Mouse (Mus musculus) midbrain, embryonic 14.5 days (tissue): ENCODE results near the gene Fn3k. TPM values are rescaled to one million over a fixed set of nuclear protein-coding genes. Genes with fewer than 3 reads are reported as not detected.

ENCODE experiments used
- ATAC-seq: fragments of 200-750 bp; cut with Nextera tagmentation; 2 replicates; pipeline ENCODE4 v1.8.0; 2017; ENCODE audit warnings: moderate number of reproducible peaks, moderate library complexity; ENCODE audit not compliant: low FRiP score, low TSS enrichment
- DNase-seq: peaks from one replicate; pipeline ENCODE4 v3.0.0-alpha.2; 2015
- H3K27ac ChIP-seq: fragments of 300-500 bp; sonication (generic); replicated peaks from 2 replicates; pipeline ENCODE4 v1.5.1; 2014; ENCODE audit warnings: mild to moderate bottlenecking, low read depth, low read length, moderate library complexity
- H3K27me3 ChIP-seq: fragments of 300-500 bp; sonication (generic); 2 replicates; pipeline ENCODE4 v1.6.1; 2014; ENCODE audit warnings: low read length, control low read depth, mixed read lengths; ENCODE audit not compliant: control insufficient read depth, insufficient read depth
- H3K36me3 ChIP-seq: fragments of 300-500 bp; sonication (generic); 2 replicates; pipeline ENCODE4 v1.6.1; 2014; ENCODE audit warnings: low read length, control low read depth; ENCODE audit not compliant: control insufficient read depth, insufficient read depth
- H3K4me1 ChIP-seq: fragments of 300-500 bp; sonication (generic); 2 replicates; pipeline ENCODE4 v1.6.1; 2014; ENCODE audit warnings: mild to moderate bottlenecking, antibody characterized with exemption, low read length, control low read depth; ENCODE audit not compliant: control insufficient read depth, insufficient read depth
- H3K4me2 ChIP-seq: fragments of 300-500 bp; sonication (generic); 2 replicates; pipeline ENCODE4 v1.6.1; 2014; ENCODE audit warnings: mild to moderate bottlenecking, low read length, moderate library complexity
- H3K4me3 ChIP-seq: fragments of 300-500 bp; sonication (generic); replicated peaks from 2 replicates; pipeline ENCODE4 v1.5.1; 2014; ENCODE audit warnings: low read depth, low read length
- H3K9ac ChIP-seq: fragments of 300-500 bp; sonication (generic); replicated peaks from 2 replicates; pipeline ENCODE4 v1.6.1; 2014; ENCODE audit warnings: mild to moderate bottlenecking, low read length, moderate library complexity
- H3K9me3 ChIP-seq: fragments of 300-500 bp; sonication (generic); 2 replicates; pipeline ENCODE4 v1.6.1; 2016; ENCODE audit warnings: low read length, control low read depth, mixed read lengths; ENCODE audit not compliant: control insufficient read depth
- WGBS: fragments of 180-500 bp; shearing (Covaris S2); extraction: QIAGEN DNeasy Blood & Tissue Kit; methylation state at CpG from one replicate; pipeline ENCODE4 v1.1.7; 2014; 5-methylcytosine and 5-hydroxymethylcytosine counted together
- microRNA-seq: library from miRNA; unstranded; fragments of <30 nt; microRNA quantifications from one replicate; pipeline ENCODE4, GENCODE M21; 2016
- polyA plus RNA-seq: library from polyadenylated mRNA; unstranded; fragments of >200 nt; fragmentation: Nextera tagmentation; extraction: Ambion mirVana; gene quantifications from 2 replicates; pipeline ENCODE4 v1.2.1, GENCODE M21; 2014

Fn3k gene
- polyA plus RNA-seq, 1 experiment from 2014 or later = 3.7 TPM

DNA sequence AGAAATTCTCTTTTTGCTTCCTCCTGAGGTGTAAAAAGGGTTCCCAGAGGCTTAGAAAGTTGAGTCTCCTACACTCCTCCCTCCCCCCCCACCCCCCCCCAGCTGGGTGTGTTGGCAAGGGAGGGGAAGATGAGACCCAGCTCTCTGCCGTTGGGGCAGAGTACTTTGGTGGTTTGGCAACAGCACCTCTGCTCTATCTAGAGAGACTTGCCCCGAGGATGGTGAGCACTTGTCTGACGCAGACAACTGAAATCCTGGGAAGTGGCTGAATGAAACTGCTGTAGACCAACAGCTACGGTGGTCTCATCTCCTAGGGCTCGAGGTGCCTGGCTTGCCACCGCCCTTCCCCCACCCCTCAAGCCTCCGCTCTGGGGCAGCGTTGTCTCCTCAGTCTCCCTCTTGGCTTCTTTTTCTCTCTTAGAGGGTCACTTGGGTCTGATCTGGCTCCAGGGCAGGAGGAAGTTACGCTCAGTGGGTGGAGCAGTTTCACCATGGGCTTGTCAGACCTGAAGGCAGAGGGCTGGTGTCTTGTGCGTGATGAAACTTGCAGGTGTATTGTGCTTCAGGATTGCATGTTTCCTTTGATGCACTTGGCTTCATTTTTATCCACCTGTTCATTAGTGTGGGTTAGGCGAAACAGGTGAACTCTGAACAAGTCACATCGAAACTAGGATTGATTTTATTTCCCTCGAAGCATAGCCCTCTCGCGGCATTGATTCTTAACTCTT lies 44.9 kb downstream of the Fn3k start:
- H3K27me3 ChIP-seq = no peaks in the 10 kb centered on the region
- H3K4me3 ChIP-seq = no peak overlapping the region
- ATAC-seq = no peak
- H3K27ac ChIP-seq = no peak overlapping the region
- 91% methylated on average over 15 of the region's 15 CpGs for WGBS
- H3K9ac ChIP-seq = no peak overlapping the region
- H3K36me3 ChIP-seq = peaks cover 42% of the 10 kb centered on the region
- no peaks in the 10 kb centered on the region for H3K9me3 ChIP-seq
- DNase-seq = no peak
- no peak overlapping the region for H3K4me2 ChIP-seq
- no peaks in the 10 kb centered on the region for H3K4me1 ChIP-seq

DNA sequence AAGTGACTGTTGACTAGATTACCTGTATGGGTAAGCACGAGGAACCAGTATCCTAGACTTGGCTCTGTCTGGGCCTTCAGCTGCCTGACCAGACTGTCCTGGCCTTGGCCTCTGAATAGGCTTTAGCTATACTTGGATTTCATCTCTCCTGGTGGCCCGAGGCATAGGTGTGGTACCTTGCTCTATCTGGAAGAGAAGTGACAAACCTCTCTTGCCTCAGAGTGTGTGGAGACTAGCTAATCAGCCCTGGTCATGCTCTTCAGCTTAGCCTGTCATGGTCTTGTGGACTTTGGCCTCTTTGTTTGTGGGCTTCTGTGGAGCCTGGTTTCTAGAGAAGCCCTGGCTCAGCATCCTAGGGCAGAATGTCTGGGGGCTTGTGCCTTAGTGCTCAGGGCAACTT lies 46.4 kb downstream of the Fn3k start:
- no peak overlapping the region for H3K27ac ChIP-seq
- H3K9me3 ChIP-seq = no peaks in the 10 kb centered on the region
- 94% methylated on average over 2 of the region's 2 CpGs for WGBS
- ATAC-seq = no peak
- no peak for DNase-seq
- no peaks in the 10 kb centered on the region for H3K27me3 ChIP-seq
- no peak overlapping the region for H3K4me3 ChIP-seq
- H3K36me3 ChIP-seq = peaks cover 38% of the 10 kb centered on the region
- H3K4me1 ChIP-seq = no peaks in the 10 kb centered on the region
- H3K4me2 ChIP-seq = no peak overlapping the region
- H3K9ac ChIP-seq = no peak overlapping the region

DNA sequence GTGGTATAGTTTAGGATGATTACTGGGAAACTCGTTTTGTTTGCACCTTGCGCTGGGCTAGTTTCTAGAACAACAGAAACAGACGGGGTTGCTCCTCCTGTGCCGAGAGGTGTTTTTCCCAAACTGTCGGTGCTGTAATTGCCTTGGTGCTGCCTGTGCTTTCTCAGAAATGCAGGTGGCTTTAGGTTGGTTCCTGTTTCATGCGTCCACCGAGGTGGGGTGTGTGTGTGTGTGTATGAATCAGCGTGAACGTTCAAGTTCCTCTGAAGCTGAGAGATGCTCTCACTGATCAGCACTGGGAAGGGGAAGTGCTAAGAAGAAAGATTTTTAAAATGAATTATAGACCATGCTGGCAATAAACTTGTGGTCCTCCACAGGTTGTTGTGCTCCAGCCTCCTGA lies 51.2 kb downstream of the Fn3k start:
- H3K4me3 ChIP-seq = no peak overlapping the region
- DNase-seq (no peak), ATAC-seq (no peak)
- no peak overlapping the region for H3K4me2 ChIP-seq
- no peaks in the 10 kb centered on the region for H3K27me3 ChIP-seq
- H3K4me1 ChIP-seq = no peaks in the 10 kb centered on the region
- 91% methylated on average over 9 of the region's 9 CpGs for WGBS
- no peak overlapping the region for H3K27ac ChIP-seq
- no peak overlapping the region for H3K9ac ChIP-seq
- H3K9me3 ChIP-seq = no peaks in the 10 kb centered on the region
- H3K36me3 ChIP-seq = 0 out of 2 replicates have a peak, but pooled peaks cover 7% of the 10 kb centered on the region

DNA sequence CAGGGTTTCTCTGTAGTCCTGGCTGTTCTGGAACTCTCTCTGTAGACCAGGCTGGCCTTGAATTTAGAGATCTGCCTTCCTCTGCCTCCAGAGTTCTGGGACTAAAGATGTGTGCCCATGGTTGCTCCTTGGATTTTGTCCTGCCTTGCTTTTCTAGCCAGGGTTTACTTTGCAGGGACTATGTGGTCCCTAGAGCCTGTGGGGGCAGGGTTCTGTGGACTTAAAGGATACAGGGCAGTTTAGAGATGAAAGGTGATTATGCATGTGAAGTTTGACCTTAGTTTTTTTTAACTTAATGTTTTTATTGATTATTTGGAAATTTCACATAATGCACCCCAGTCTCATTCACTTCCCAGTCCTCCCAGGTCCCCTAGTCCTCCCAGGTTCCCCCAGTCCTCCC lies 55.9 kb downstream of the Fn3k start:
- Histone ChIP-seq H3K36me3 (peaks cover 30% of the 10 kb centered on the region), H3K4me2 (no peak overlapping the region), H3K9me3 (no peaks in the 10 kb centered on the region), H3K4me3 (no peak overlapping the region), H3K27ac (no peak overlapping the region), H3K27me3 (no peaks in the 10 kb centered on the region), H3K9ac (no peak overlapping the region), H3K4me1 (no peaks in the 10 kb centered on the region)
- ATAC-seq = no peak
- DNase-seq = no peak

Small RNAs within 50 kb of the gene (microRNA-seq; reads per million reads assigned to microRNA genes)
- gene Mir7236 = not detected

Other genes with a start within 250 kb of the Fn3k start
- 24.5 and 31.5 TPM in 2 replicates for gene Hexdc, start 230.5 kb upstream of the Fn3k start, polyA plus RNA-seq
- 24.7 and 27.1 TPM in 2 replicates for gene Ogfod3, start 230.2 kb upstream of the Fn3k start, polyA plus RNA-seq
- 37.3 and 46.1 TPM in 2 replicates for gene Cybc1, start 205.6 kb upstream of the Fn3k start, polyA plus RNA-seq
- gene Narf, start 197.7 kb upstream of the Fn3k start, polyA plus RNA-seq = 65.7 and 103 TPM in 2 replicates
- 16.6 and 20.3 TPM in 2 replicates for gene Foxk2, start 174.9 kb upstream of the Fn3k start, polyA plus RNA-seq
- 81.4 and 95.3 TPM in 2 replicates for gene Wdr45b, start 80.5 kb upstream of the Fn3k start, polyA plus RNA-seq
- gene Rab40b, start 46.7 kb upstream of the Fn3k start, polyA plus RNA-seq = 9.2 and 10.8 TPM in 2 replicates
- gene Fn3krp, start 13.5 kb upstream of the Fn3k start, polyA plus RNA-seq = 7.7 and 7.8 TPM in 2 replicates
- gene Tbcd, start 17.0 kb downstream of the Fn3k start, polyA plus RNA-seq = 45.8 and 55.6 TPM in 2 replicates
- 0.12 and 0.38 TPM in 2 replicates for gene Zfp750, start 84.4 kb downstream of the Fn3k start, polyA plus RNA-seq
- gene B3gntl1, start 238.2 kb downstream of the Fn3k start, polyA plus RNA-seq = 4.8 and 6.5 TPM in 2 replicates